Mouse (Mus musculus) ES-E14 (cell line): ENCODE data around the gene Myod1. TPM values are rescaled to one million over a fixed set of nuclear protein-coding genes. Genes with fewer than 3 reads are reported as not detected.

Source experiments
- DNase-seq: peaks from one replicate; pipeline ENCODE4 v3.0.0-alpha.2; 2013; ENCODE audit warnings: low read depth, low spot score
- H3K27ac ChIP-seq: 2 replicates; pipeline ENCODE4 v1.5.1; 2012; ENCODE audit warnings: low read depth, mild to moderate bottlenecking, low read length, moderate library complexity, mixed read lengths; ENCODE audit not compliant: poor library complexity, insufficient read depth, severe bottlenecking
- H3K36me3 ChIP-seq: 2 replicates; pipeline ENCODE4 v1.6.1; 2012; ENCODE audit warnings: mild to moderate bottlenecking, low read length, moderate library complexity, mixed read lengths; ENCODE audit not compliant: control insufficient read depth, poor library complexity, insufficient read depth, severe bottlenecking
- H3K4me1 ChIP-seq, 2 experiments: fragments of 150-350 bp in 1 of 2; sonication (generic) in 1 of 2; 2 replicates each; pipeline ENCODE4 v1.6.1; 2012; ENCODE audit warnings: low read length in 2 of 2, mild to moderate bottlenecking in 1 of 2, mixed read lengths in 1 of 2; ENCODE audit not compliant: control insufficient read depth in 2 of 2, insufficient read depth in 2 of 2, poor library complexity in 1 of 2
- H3K4me3 ChIP-seq, 2 experiments: fragments of 150-350 bp in 1 of 2; sonication (generic) in 1 of 2; 2 replicates each; pipeline ENCODE4 v1.5.1; 2012; ENCODE audit warnings: low read length in 2 of 2, low read depth in 1 of 2, mild to moderate bottlenecking in 1 of 2, mixed read lengths in 1 of 2; ENCODE audit not compliant: insufficient read depth in 1 of 2, poor library complexity in 1 of 2, severe bottlenecking in 1 of 2
- H3K9ac ChIP-seq: 2 replicates; pipeline ENCODE4 v1.6.1; 2012; ENCODE audit warnings: low read depth, mild to moderate bottlenecking, low read length, mixed read lengths; ENCODE audit not compliant: poor library complexity, insufficient read depth, severe bottlenecking
- H3K9me3 ChIP-seq: fragments of 150-350 bp; sonication (generic); 2 replicates; pipeline ENCODE4 v1.6.1; 2012; ENCODE audit warnings: low read depth, mild to moderate bottlenecking, low read length; ENCODE audit not compliant: control insufficient read depth, insufficient read depth
- CHD2 ChIP-seq: IDR thresholded peaks from 2 replicates; pipeline ENCODE4 v1.6.1; 2014; ENCODE audit warnings: mild to moderate bottlenecking, low read depth, low read length, inconsistent platforms
- HCFC1 ChIP-seq: IDR thresholded peaks from 2 replicates; pipeline ENCODE4 v1.6.1; 2012; ENCODE audit warnings: low read length, inconsistent platforms, borderline replicate concordance; ENCODE audit not compliant: insufficient read depth
- MAFK ChIP-seq: IDR thresholded peaks from 2 replicates; pipeline ENCODE4 v1.6.1; 2014; ENCODE audit warnings: mild to moderate bottlenecking, low read depth, low read length, inconsistent platforms; ENCODE audit not compliant: insufficient read depth
- ZC3H11A ChIP-seq: IDR thresholded peaks from 2 replicates; pipeline ENCODE4 v1.6.1; 2012; ENCODE audit warnings: low read depth, mild to moderate bottlenecking, inconsistent platforms, low read length, borderline replicate concordance
- ZNF384 ChIP-seq: IDR thresholded peaks from 2 replicates; pipeline ENCODE4 v1.6.1; 2012; ENCODE audit warnings: low read depth, low read length, inconsistent platforms
- in situ Hi-C, 2 experiments: fragments of 600-800 bp; cut with MboI; formaldehyde crosslinking; loops; one replicate each; pipeline ENCODE4 v1.15.1; 2025; ENCODE audit warnings: low sequenced_read_pairs in 2 of 2, inconsistent platforms in 1 of 2; ENCODE audit not compliant: unreplicated experiment in 2 of 2
- total RNA-seq: library from RNA; depleted of rRNA; stranded (reverse); fragments of 300-350 nt; gene quantifications from 2 replicates; pipeline ENCODE4 v1.2.3, GENCODE M21; 2012

Myod1 gene
- total RNA-seq, 1 experiment: not detected

DNA sequence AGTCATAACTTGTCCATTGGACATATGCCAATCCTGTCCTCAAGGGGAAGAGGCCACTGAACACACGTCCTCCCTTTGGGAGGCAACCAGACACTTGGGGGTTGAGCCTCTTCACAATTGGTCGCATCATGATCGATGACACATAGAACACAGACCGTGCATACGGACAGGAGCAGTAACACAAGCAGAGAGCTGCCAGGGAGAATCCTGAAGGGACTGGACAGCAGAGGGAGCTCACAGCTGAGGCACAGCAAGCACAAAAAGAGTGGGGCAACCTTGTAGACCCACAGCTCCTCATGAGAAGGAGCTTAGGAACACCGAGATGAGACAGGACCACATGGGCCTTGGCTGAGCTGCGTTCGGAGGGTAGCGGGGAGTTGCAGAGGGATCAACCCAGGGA is 4.4 kb downstream of the Myod1 start:
- TF ChIP-seq ZNF384 (no peak), CHD2 (no peak), ZC3H11A (no peak)
- H3K9me3 ChIP-seq: no peaks in the 10 kb centered on the region
- in situ Hi-C loops: loop anchor here (25.0 kb wide), 1 partner anchor 182 kb away; no protein-coding TSS in a partner anchor
- peaks cover 0 to 2% of the 10 kb centered on the region in 2 experiments; a peak in 1 of 4 replicates for H3K4me1 ChIP-seq
- no peak for DNase-seq
- H3K27ac ChIP-seq: no peak overlapping the region
- no peak overlapping the region for H3K4me3 ChIP-seq
- no peaks in the 10 kb centered on the region for H3K36me3 ChIP-seq
- H3K9ac ChIP-seq: no peak overlapping the region

GRCm38 (mm10) chr7:46387430-46387829 is 11.2 kb downstream of the Myod1 start:
- Histone ChIP-seq H3K9me3 (no peaks in the 10 kb centered on the region), H3K4me3 (no peak overlapping the region)
- in situ Hi-C loops: loop anchor here (25.0 kb wide), 1 partner anchor 175 kb away; no protein-coding TSS in a partner anchor

GRCm38 (mm10) chr7:46389456-46390085 is 13.3 kb downstream of the Myod1 start:
- TF ChIP-seq ZC3H11A (no peak), CHD2 (no peak), ZNF384 (no peak), HCFC1 (no peak), MAFK (no peak)
- no peak for DNase-seq
- H3K4me3 ChIP-seq: no peak overlapping the region
- no peak overlapping the region for H3K27ac ChIP-seq
- H3K9me3 ChIP-seq: no peaks in the 10 kb centered on the region
- H3K9ac ChIP-seq: no peak overlapping the region
- in situ Hi-C loops: loop anchor here (5.0 to 25.0 kb wide), 3 partner anchors 173 to 218 kb away; no protein-coding TSS in a partner anchor
- no peaks in the 10 kb centered on the region for H3K36me3 ChIP-seq
- H3K4me1 ChIP-seq: no peaks in the 10 kb centered on the region

More at GRCm38 (mm10) chr7:46387430-46387829, 11.2 kb downstream of the Myod1 start:
- Histone ChIP-seq H3K27ac (no peak overlapping the region), H3K36me3 (no peaks in the 10 kb centered on the region), H3K4me1 (no peaks in the 10 kb centered on the region), H3K9ac (no peak overlapping the region)
- no peak for DNase-seq
- TF ChIP-seq ZC3H11A: no peak
- no peak for TF ChIP-seq ZNF384
- no peak for TF ChIP-seq CHD2
- TF ChIP-seq HCFC1: no peak
- TF ChIP-seq MAFK: no peak

GRCm38 (mm10) chr7:46390226-46390625 is 14.0 kb downstream of the Myod1 start:
- no peak for TF ChIP-seq MAFK
- no peak for TF ChIP-seq CHD2
- TF ChIP-seq HCFC1: no peak
- no peak for TF ChIP-seq ZC3H11A
- no peak for TF ChIP-seq ZNF384
- no peak overlapping the region for H3K27ac ChIP-seq
- no peak for DNase-seq
- H3K4me3 ChIP-seq: no peak overlapping the region
- no peaks in the 10 kb centered on the region for H3K9me3 ChIP-seq
- H3K36me3 ChIP-seq: no peaks in the 10 kb centered on the region
- no peaks in the 10 kb centered on the region for H3K4me1 ChIP-seq
- H3K9ac ChIP-seq: no peak overlapping the region
- in situ Hi-C loops: loop anchor here (5.0 to 25.0 kb wide), 3 partner anchors 172 to 217 kb away; no protein-coding TSS in a partner anchor
